Mouse (Mus musculus) thymus, adult 2 months (tissue): ENCODE results near the gene Upf1. TPM values are rescaled to one million over a fixed set of nuclear protein-coding genes. Genes with fewer than 3 reads are reported as not detected.
A peak's percentile ranks its signal among the peaks of the same experiment; 100 is the strongest.

Experiments used
- DNase-seq: peaks from one replicate; pipeline ENCODE4 v3.0.0; 2021
- H3K27ac ChIP-seq: fragments of 200-500 bp; 2 replicates; pipeline ENCODE4 v1.5.1; 2012; ENCODE audit warnings: low read length, control low read depth; ENCODE audit not compliant: control insufficient read depth, insufficient read depth
- H3K27me3 ChIP-seq: fragments of 200-500 bp; 2 replicates; pipeline ENCODE4 v1.6.1; 2012; ENCODE audit warnings: mild to moderate bottlenecking, low read length, moderate library complexity, mixed read lengths; ENCODE audit not compliant: control insufficient read depth, insufficient read depth
- H3K36me3 ChIP-seq: fragments of 200-500 bp; 2 replicates; pipeline ENCODE4 v1.6.1; 2012; ENCODE audit warnings: mild to moderate bottlenecking, low read length, moderate library complexity; ENCODE audit not compliant: control insufficient read depth, insufficient read depth
- H3K4me1 ChIP-seq: fragments of 200-500 bp; replicated peaks from 2 replicates; pipeline ENCODE4 v1.6.1; 2012; ENCODE audit warnings: low read length; ENCODE audit not compliant: control insufficient read depth, insufficient read depth
- H3K4me3 ChIP-seq: fragments of 200-500 bp; 2 replicates; pipeline ENCODE4 v1.5.1; 2012; ENCODE audit warnings: mild to moderate bottlenecking, low read length, control low read depth, moderate library complexity; ENCODE audit not compliant: control insufficient read depth, insufficient read depth
- CTCF ChIP-seq: fragments of 200-500 bp; IDR thresholded peaks from 2 replicates; pipeline ENCODE4 v1.5.1; 2012; ENCODE audit warnings: mild to moderate bottlenecking, control low read depth, low read length, moderate library complexity, borderline replicate concordance; ENCODE audit not compliant: control insufficient read depth, poor library complexity, insufficient read depth; ENCODE audit errors: extremely low read depth
- POLR2A ChIP-seq: fragments of 200-500 bp; IDR thresholded peaks from 2 replicates; pipeline ENCODE4 v1.6.1; 2012; ENCODE audit warnings: mild to moderate bottlenecking, low read length, control low read depth, moderate library complexity; ENCODE audit not compliant: control insufficient read depth, poor library complexity, insufficient read depth; ENCODE audit errors: extremely low read depth
- WGBS: fragments of 180-500 bp; shearing (Covaris S2); methylation state at CpG from one replicate; pipeline ENCODE4 v1.1.7; 2018; 5-methylcytosine and 5-hydroxymethylcytosine counted together
- polyA plus RNA-seq: library from polyadenylated mRNA; depleted of rRNA; stranded (reverse); fragments of >200 nt; gene quantifications from 2 replicates; pipeline ENCODE4 v1.2.3, GENCODE M21; 2012; rRNA removed

Upf1 gene
- polyA plus RNA-seq, 1 experiment, result 76.0 TPM

- H3K4me1 ChIP-seq, result no peaks in the 10 kb centered on the region
- TF ChIP-seq POLR2A, result no peak
- no peak for TF ChIP-seq CTCF
- no peaks in the 10 kb centered on the region for H3K27me3 ChIP-seq
- H3K36me3 ChIP-seq, result peaks cover 64% of the 10 kb centered on the region
- H3K4me3 ChIP-seq, result no peak overlapping the region
- WGBS, result 85% methylated on average over 5 of the region's 5 CpGs
- DNase-seq, result no peak
- no peak overlapping the region for H3K27ac ChIP-seq
Observed at GRCm38 (mm10) chr8:70293988-70294405, 59.1 kb downstream of the Upf1 start.

- WGBS, result 96% methylated on average over 8 of the region's 8 CpGs
- Histone ChIP-seq H3K27ac (no peak overlapping the region), H3K4me1 (peaks cover 12% of the 10 kb centered on the region), H3K4me3 (no peak overlapping the region), H3K36me3 (peaks cover 9% of the 10 kb centered on the region; the same call in 1 of the 2 replicates), H3K27me3 (no peaks in the 10 kb centered on the region)
- no peak for TF ChIP-seq POLR2A
- TF ChIP-seq CTCF, result peak; percentile 43; the same call in 1 of the 2 replicates
- DNase-seq, result peak; percentile 23
Observed at GRCm38 (mm10) chr8:70286737-70287136, 66.3 kb downstream of the Upf1 start.

GRCm38 (mm10) chr8:70285304-70285703 is 67.8 kb downstream of the Upf1 start:
- Histone ChIP-seq H3K36me3 (0 out of 2 replicates have a peak, but pooled peaks cover 3% of the 10 kb centered on the region), H3K4me3 (no peak overlapping the region), H3K27ac (no peak overlapping the region), H3K27me3 (no peaks in the 10 kb centered on the region), H3K4me1 (peaks cover 12% of the 10 kb centered on the region)
- no peak for DNase-seq
- WGBS, result 98% methylated on average over 15 of the region's 15 CpGs
- no peak for TF ChIP-seq CTCF
- TF ChIP-seq POLR2A, result no peak

GRCm38 (mm10) chr8:70284421-70284820 is 68.7 kb downstream of the Upf1 start:
- WGBS, result 88% methylated on average over 5 of the region's 5 CpGs
- DNase-seq, result no peak
- Histone ChIP-seq H3K4me3 (no peak overlapping the region), H3K27ac (no peak overlapping the region), H3K4me1 (peaks cover 12% of the 10 kb centered on the region), H3K36me3 (0 out of 2 replicates have a peak, but pooled peaks cover 3% of the 10 kb centered on the region), H3K27me3 (no peaks in the 10 kb centered on the region)
- TF ChIP-seq POLR2A (no peak), CTCF (no peak)

GRCm38 (mm10) chr8:70283136-70284077 is 69.7 kb downstream of the Upf1 start:
- peak overlapping the region; percentile 73 for H3K4me3 ChIP-seq
- no peak for TF ChIP-seq CTCF
- no peak for TF ChIP-seq POLR2A
- H3K4me1 ChIP-seq, result peaks cover 13% of the 10 kb centered on the region
- H3K27ac ChIP-seq, result no peak overlapping the region
- under 1% methylated on average over 54 of the region's 55 CpGs for WGBS
- H3K27me3 ChIP-seq, result no peaks in the 10 kb centered on the region
- 0 out of 2 replicates have a peak, but pooled peaks cover 3% of the 10 kb centered on the region for H3K36me3 ChIP-seq
- DNase-seq, result no peak

- no peak within 1 kb of the TSS for H3K27ac ChIP-seq
- H3K4me3 ChIP-seq, result peak within 1 kb of the TSS; percentile 73
- no peaks in the 10 kb centered on the region for H3K27me3 ChIP-seq
- peaks cover 13% of the 10 kb centered on the region for H3K4me1 ChIP-seq
- 0 out of 2 replicates have a peak, but pooled peaks cover 3% of the 10 kb centered on the region for H3K36me3 ChIP-seq
- DNase-seq, result peak; percentile 93
- WGBS, result 4% methylated on average over 36 of the region's 36 CpGs
- TF ChIP-seq POLR2A (peak; percentile 82), CTCF (peak; percentile 98)
Observed at GRCm38 (mm10) chr8:70282603-70283135, 70.4 kb downstream of the Upf1 start, which contains the start of gene Homer3. Homer3 (plus strand) TSS chr8:70282827.

Other genes with a start within 250 kb of the Upf1 start
- 0.05 and 0.08 TPM in 2 replicates for gene Ncan, start 232.4 kb downstream of the Upf1 start, polyA plus RNA-seq
- 20.7 and 26.9 TPM in 2 replicates for gene Nr2c2ap, start 221.9 kb downstream of the Upf1 start, polyA plus RNA-seq
- 49.7 and 58.2 TPM in 2 replicates for gene Rfxank, start 214.1 kb downstream of the Upf1 start, polyA plus RNA-seq
- 174 and 178 TPM in 2 replicates for gene Borcs8, start 213.8 kb downstream of the Upf1 start, polyA plus RNA-seq
- 3.5 and 3.6 TPM in 2 replicates for gene Mef2b, start 213.6 kb downstream of the Upf1 start, polyA plus RNA-seq
- gene Tmem161a, start 180.9 kb downstream of the Upf1 start, polyA plus RNA-seq, result 144 and 156 TPM in 2 replicates
- gene Slc25a42, start 141.0 kb downstream of the Upf1 start, polyA plus RNA-seq, result 59.1 and 66.6 TPM in 2 replicates
- 98.2 and 103 TPM in 2 replicates for gene Sugp2, start 119.1 kb downstream of the Upf1 start, polyA plus RNA-seq
- 24.3 and 25.4 TPM in 2 replicates for gene Armc6, start 118.8 kb downstream of the Upf1 start, polyA plus RNA-seq
- gene Homer3, start 70.5 kb downstream of the Upf1 start, polyA plus RNA-seq, result 60.6 and 67.6 TPM in 2 replicates
- gene Ddx49, start 50.8 kb downstream of the Upf1 start, polyA plus RNA-seq, result 72.1 and 75.4 TPM in 2 replicates
- gene Cope, start 50.8 kb downstream of the Upf1 start, polyA plus RNA-seq, result 397 and 454 TPM in 2 replicates
- 0.13 and 0.61 TPM in 2 replicates for gene Cers1, start 37.5 kb downstream of the Upf1 start, polyA plus RNA-seq
- 0.13 and 0.23 TPM in 2 replicates for gene Gdf1, start 23.5 kb downstream of the Upf1 start, polyA plus RNA-seq
- 4.1 and 4.7 TPM in 2 replicates for gene Comp, start 20.3 kb upstream of the Upf1 start, polyA plus RNA-seq
- gene Crtc1, start 86.3 kb upstream of the Upf1 start, polyA plus RNA-seq, result 43.9 and 49.0 TPM in 2 replicates
- gene Klhl26, start 123.7 kb upstream of the Upf1 start, polyA plus RNA-seq, result 43.1 and 44.6 TPM in 2 replicates
- gene Tmem59l, start 134.1 kb upstream of the Upf1 start, polyA plus RNA-seq, result 0.39 and 0.73 TPM in 2 replicates
- gene Crlf1, start 139.9 kb upstream of the Upf1 start, polyA plus RNA-seq, result 0.59 and 0.70 TPM in 2 replicates
- 196 and 227 TPM in 2 replicates for gene Rex1bd, start 153.5 kb upstream of the Upf1 start, polyA plus RNA-seq
- 731 and 765 TPM in 2 replicates for gene Uba52, start 157.5 kb upstream of the Upf1 start, polyA plus RNA-seq
- 613 and 640 TPM in 2 replicates for gene Fkbp8, start 174.4 kb upstream of the Upf1 start, polyA plus RNA-seq
- 72.7 and 86.7 TPM in 2 replicates for gene Kxd1, start 174.7 kb upstream of the Upf1 start, polyA plus RNA-seq
- 40.2 and 42.6 TPM in 2 replicates for gene Ell, start 186.2 kb upstream of the Upf1 start, polyA plus RNA-seq
- 185 and 201 TPM in 2 replicates for gene Isyna1, start 241.1 kb upstream of the Upf1 start, polyA plus RNA-seq